Mouse (Mus musculus) testis, adult 2 months (tissue): Measurements from ENCODE around the gene Clec11a.

Source experiments
- CTCF ChIP-seq: fragments of 200-500 bp; IDR thresholded peaks from 2 replicates; pipeline ENCODE4 v1.5.1; 2012; ENCODE audit warnings: low read depth, mild to moderate bottlenecking, inconsistent platforms, low read length, moderate library complexity; ENCODE audit not compliant: control insufficient read depth, insufficient read depth, insufficient replicate concordance
- POLR2A ChIP-seq: fragments of 200-500 bp; IDR thresholded peaks from 2 replicates; pipeline ENCODE4 v1.6.1; 2012; ENCODE audit warnings: low read depth, mild to moderate bottlenecking, inconsistent platforms, low read length, moderate library complexity; ENCODE audit not compliant: control insufficient read depth

- TF ChIP-seq CTCF = peak; percentile 29; the same call in 1 of the 2 replicates
- no peak for TF ChIP-seq POLR2A
Observed at GRCm38 (mm10) chr7:44317913-44318312, 11.2 kb upstream of the Clec11a start.
